Mouse (Mus musculus) telencephalon, adult 2 months (tissue): ENCODE measurements at regions not wholly inside any gene's neighbourhood (a gene's known extent, or its start where the extent isn't known, plus 50 kb on each side); places are given as distances from the start of the nearest gene placed in this dataset.
A peak's percentile ranks its signal among the peaks of the same experiment; 100 is the strongest.

Source experiments
- DNase-seq: peaks from one replicate; pipeline ENCODE4 v3.0.0-alpha.2; 2011; ENCODE audit warnings: low read depth, low spot score

DNA sequence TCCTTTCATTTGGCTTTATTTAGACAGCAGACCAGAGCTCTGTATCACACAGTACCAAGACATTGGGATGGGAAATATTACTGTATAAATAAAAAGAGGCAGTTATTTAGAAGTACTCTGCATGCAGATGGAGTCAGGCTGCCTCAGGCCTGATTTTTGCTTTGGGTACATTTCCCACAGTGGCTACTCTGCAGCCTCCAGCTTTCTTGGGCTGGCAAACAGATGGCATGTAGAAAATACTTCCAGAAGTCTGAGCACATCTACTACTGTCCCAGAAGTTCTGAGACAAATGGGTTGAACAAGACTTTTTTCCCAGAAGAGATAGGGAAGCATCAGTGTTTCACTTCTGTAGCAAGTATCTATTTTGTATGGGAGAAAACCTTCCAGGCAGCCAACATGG, 229.8 kb upstream of the Far2 start:
- DNase-seq, result no peak

DNA sequence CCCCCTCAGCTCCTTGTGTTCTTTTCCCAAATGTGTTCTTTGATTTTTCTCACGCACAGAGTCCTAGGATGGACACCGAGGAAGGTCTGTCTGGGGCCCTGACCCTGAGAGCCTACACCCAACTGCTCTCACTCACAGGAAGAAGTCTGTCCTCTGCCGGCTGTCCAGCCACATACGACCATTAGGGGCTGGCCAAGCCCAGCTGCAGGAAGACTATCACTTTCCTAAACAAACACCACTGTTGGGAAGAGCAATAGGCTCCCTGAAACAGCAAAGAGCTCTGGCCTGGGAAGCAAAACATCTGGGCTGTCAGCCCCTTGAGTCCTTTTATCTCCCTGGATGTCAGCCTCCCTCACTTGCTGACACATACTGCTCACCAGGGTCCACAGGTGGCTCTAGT, 224.8 kb upstream of the Far2 start:
- no peak for DNase-seq

DNA sequence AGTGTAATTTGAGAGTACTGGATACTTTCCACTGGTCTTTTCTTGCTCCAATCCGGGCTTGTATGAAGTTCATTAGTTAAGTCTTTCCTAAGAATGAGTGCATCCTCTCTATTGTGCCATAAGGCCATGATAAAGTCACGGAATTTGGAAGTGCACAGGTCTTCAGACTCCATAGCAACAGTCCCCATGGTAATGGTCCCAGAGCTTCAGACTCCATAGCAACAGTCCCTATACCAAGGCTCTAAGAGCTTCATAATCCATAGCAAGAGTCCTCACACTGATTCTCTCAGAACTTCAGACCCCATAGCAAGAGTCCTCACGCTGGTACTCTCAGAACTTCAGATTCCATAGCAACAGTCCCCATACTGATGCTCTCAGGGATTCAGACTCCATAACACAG, 214.5 kb upstream of the Far2 start:
- no peak for DNase-seq

DNA sequence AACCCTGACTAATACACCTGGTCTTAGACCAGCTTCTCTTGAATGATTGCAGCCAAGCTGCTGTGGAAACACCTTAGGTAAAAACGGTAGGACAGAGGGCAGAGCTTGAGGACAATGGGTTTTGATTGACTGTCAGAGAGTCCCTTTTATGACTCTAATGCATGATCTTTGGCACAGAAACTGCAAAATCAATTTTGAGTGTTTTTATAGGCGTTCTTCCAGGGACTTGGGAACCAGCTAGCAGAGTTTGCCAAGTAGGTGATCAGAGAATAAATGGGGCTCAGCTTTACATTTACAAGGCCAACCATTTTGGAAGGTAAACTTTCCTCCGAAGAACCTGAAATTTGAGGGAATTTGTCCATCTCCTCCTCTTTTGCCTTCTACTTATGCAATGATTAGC, 213.6 kb upstream of the Far2 start:
- no peak for DNase-seq

DNA sequence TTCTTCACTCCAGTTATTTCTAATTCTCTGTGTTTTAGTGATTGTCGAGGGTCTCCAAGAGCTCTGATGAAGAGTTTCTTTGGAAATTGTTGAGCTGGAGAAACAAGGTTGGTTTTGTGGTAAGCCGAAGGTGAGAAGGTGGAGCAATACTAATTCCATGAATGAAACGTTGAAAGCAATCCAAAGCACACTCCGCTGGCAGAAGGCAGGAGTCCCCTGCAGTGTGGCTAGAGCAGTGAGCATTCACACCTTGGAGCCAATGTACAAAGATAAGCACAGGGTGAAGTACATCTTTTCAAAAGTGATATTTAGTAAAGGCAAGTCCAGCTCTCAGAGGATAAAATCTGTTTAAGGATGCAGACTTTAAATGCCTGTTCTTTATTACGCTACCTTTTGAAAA, 208.2 kb upstream of the Far2 start:
- no peak for DNase-seq

DNA sequence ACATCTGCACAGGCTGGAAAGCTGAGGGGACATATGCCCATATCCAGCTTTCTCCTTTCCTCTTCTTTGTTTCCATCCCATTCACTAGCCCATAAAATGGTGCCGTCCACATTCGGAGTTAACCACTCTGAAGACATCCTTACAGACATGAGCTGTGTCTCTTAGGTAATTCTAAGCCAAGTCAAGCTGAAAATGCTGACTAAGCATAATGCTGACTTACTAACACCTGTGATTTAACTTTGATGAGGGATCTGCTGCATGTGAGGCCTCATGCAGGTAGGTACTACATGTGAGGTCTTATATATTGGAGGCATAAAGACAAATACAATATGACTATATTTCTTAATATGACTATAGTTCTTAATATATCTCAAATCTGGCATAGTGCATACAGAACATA, 197.1 kb upstream of the Far2 start:
- no peak for DNase-seq

DNA sequence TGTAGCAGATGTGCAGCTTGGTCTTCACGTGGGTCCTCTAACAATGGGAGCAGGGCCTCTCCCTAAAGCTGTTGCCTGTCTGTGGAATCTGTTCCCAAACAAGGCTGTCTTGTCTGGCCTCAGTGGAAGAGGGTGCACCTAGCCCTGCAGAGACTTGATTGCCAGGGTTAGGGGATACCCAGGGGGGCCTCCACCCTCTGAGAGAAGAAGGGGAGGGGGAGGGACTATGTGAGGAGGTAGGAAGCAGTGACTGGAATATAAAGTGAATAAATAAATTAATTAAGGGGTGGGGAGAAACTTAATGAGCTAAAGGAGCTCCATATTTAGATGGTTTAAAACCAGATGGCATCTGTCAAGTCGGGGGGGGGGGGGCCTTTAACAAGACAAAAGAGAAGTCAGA, 185.9 kb upstream of the Far2 start:
- no peak for DNase-seq

DNA sequence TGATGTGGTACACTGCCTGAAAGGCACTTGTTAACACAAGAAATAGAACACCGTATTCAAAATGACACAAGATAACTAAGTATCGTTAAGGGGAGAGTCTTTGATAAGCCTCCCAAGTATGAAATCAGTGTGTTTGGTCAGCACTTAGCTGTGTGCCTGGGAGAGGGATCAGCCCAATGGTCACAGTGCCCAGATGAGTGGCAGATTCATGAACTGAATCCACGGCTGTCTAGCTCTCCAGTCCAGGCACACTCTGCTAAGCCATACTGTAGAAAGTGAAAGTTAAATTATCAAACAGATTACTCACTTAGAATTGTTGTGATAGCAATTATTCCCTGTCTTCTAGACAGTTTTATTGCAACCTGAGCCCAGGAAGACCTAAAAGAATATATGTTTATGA, 176.0 kb upstream of the Far2 start:
- DNase-seq, result no peak

DNA sequence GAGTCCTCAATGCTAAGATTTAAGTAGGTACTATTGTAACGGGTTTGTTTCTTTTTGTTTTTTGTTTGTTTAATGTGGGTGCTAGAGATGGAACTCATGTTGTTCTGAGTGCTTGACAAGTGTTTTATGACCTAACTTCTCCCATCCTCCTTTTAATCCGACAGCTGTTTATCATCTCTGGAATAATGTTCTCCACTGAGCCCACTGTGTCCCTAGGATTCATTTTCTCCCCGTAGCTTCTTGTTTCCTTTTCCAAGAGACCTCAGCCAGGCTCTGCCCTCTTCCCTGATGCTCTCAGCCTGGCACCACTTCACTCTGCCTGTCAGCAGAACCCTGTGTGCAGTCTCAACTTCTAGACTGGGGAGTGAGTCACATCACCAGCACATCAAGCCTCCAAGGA, 173.9 kb upstream of the Far2 start:
- no peak for DNase-seq

DNA sequence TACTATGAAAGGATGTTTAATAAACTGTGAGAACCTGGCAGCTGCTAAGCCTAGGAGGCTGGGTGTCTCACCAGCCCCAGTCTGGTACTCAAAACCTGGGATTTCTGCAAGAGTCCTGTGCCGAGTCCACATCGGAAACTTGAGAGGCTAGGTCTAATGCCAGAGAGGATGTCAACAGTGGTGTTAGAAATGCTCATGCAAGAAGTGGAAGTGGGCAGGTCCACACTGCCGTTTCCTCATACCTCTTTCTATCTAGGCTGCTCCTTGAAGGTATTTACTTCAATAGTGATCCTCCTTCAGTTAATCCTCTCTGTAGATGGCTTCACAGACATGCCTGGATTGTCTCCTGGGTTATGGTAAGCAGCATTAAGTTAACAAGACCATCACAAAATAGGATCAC, 168.6 kb upstream of the Far2 start:
- DNase-seq, result no peak

DNA sequence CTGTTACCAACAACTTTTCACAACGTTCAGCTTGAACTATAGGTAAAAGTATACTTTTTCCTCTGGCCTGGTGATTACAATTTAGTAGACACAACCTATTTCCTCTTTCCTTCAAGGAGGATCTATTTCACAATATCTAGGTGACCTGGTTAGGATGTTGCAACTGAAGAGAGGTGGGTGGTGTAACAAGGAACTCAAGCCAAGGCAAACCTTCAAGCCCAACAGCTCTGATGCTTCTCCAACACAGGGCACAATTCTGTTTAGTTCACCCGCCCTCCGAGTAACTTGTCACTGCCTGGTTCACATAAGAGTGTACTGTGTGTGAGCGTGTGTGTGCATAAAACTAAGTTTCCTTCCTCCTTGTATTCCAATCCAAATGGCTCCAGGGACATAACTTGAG, 161.2 kb upstream of the Far2 start:
- DNase-seq, result no peak

DNA sequence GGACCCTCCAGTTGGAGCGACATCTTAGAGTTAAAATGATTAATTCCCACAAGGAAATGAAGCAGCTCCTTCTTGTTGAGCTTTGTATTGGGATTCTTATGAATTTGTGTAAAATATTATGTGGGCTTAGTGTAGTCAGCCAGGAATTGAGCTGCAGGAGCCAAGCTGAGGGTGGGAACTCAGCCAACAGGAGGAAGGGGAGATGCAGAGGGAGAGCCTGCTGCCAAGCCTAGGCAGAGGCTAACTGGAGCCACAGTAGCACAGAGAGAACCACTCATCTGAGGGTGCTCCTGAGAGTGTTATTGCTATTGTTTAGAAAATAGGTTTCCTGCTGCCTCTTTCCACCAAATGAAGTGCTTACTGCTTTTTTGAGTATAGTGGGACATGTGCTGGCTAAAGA, 127.4 kb upstream of the Far2 start:
- no peak for DNase-seq

DNA sequence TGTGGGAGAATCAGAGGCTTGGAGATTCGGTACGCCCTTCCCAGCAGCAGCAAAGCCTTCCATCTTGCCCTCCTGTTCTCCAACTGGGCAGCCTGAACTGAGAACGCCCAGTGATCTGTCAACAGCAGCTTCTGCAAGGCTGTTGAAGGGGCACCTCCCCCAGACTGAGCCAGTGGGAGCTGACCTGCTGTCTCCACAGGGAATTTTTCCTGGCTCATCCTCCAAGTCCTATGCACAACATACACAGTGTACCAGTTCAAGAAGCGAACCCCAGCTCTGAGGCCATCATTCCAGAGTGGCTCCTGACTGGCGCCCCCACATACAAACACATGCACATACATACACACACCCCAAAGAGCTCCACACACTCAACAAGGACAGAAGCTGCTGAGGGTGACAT, 126.0 kb upstream of the Far2 start:
- no peak for DNase-seq

DNA sequence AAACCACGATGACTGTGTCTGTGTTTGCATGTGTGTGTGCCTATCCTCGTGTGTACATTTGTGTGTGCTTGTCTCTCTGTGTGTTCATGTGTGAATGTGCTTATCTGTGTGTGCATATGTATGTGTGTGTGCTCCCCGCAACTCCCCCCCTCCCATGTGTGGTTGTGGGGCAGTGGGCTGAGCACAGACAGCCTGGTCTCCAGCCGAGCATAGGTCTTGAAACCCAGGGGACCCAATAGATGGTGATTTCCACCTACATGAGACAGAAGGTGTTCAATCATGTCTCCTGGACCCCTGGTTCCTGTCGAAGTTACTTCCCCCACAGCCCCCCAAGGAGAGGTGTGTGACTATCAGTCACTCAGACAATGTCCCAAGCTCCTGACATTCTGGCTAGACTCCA, 124.6 kb upstream of the Far2 start:
- DNase-seq, result no peak

DNA sequence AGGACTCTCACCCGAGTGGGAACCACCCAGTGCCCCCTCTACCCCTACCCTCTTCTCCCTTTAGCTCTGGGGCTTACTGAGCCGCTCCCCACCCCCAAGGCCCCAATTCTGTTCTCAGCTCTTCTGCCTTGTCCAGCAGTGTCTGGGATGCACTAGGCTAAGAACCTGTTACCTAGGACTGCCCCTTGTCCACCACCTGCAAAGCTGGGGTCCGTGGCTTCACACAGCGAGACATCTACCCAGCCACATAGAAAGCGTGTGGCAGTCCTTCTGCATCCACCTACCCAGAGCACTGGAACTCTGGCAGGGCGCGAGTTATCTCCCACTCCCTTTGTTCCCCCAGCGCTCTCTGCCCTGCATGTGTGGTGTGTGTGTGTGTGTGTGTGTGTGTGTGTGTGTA, 123.8 kb upstream of the Far2 start:
- no peak for DNase-seq

DNA sequence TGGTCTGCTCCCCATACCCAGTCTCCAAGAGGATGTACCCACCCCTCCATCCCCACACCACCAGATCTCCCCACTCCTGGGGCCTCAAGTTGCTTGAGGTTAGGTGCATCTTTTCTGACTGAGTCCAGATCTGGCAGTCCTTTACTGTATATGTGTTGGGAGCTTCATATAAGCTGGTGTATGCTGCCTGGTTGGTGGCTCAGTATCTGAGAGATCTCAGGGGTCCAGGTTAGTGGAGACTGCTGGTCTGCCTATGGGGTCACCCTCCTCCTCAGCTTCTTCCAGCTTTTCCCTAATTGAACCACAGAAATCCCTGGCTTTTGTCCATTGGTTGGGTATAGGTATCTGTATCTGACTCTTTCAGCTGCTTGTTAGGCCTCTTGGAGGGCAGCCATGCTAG, 118.1 kb upstream of the Far2 start:
- DNase-seq, result no peak

DNA sequence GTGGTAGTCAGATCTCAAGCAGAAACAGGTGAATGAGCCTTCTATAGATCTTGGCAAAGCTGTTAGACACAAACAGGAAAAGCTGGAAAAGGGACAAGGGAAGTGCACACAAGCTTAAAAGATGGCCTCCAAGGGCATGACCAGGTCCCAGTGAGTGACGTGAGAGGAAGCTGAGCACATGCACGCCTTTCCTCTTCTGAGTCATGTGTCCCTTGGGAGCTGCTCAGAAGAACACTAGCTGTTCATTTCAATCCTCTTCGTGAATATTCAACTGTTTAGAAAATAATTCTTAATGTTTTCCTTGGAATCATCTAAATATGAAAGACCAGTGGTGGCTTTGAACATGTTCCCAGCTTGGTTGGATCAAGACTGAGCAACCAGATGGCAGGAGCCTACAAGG, 103.0 kb upstream of the Far2 start:
- no peak for DNase-seq

DNA sequence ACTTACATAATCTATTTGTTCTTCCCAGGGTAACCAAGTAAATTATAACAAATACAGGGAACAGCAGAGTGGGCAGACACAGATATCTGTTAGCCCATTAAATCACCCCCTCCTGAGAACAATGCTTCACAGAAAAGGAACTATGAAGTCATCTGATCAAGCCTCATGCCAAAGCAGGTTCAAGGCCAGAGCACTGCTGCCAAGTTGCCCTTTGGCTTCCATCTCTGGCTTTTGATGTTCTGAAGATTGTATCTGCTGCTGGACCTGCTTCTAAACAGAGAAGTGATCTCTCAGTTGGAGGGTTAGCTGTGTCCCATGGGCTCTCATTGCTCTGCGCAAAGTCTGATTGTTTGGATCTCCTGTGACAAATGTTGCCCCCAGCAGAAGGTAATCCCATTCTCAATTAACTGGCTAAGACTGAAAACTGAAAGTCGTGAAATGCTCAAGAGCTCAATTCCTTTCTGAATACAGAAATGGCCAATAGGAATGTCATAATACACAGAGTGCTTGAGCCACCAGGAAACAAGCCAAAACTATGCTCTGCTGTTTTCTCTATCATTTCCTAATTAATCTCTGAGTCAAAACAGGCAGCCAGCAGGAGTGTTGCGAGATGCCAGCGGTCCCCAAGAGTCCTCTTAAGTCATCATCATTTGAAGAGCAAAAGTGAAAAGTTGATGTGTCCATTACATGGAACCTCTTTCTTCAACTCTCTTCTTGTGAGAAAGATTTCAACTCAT, 102.0 kb upstream of the Far2 start:
- no peak for DNase-seq

DNA sequence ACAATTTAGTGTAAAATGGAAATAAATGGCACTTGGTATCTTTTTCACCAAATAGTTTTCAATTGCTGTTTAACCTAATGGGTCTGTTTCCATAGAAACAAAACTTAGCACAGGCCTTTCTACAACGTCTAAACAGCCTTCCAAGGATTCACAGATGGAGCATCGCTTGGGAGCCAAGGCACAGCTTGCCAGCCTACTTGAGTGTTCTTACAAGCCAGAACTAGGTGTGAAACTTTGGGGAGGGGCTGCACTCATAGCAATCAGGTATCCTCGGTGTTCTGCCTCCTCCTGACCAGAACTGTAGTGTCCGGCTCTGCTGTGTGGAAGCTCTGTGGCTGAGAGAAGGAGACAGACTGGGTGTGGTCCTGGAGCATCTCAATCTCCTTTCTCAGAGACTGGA, 99.1 kb upstream of the Far2 start:
- DNase-seq, result peak; percentile 24

DNA sequence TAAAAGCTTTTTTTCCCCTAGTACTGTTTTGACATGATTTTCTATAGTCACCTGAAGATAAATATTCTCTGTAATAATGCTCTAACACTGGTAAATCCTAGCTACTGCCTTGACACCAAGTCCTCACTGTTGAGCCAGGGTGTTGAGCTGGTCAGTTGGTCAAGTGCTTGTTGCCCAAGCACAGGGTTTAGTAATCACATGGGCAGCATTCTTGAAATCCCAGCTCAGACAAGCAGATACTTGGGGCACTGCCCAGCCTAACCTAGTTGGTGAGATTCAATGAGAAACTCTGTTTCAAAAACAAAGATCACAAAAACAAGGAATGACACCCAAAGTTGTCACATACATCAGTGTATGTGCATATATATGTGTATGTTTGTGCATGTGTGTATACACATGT, 95.4 kb upstream of the Far2 start:
- DNase-seq, result no peak

DNA sequence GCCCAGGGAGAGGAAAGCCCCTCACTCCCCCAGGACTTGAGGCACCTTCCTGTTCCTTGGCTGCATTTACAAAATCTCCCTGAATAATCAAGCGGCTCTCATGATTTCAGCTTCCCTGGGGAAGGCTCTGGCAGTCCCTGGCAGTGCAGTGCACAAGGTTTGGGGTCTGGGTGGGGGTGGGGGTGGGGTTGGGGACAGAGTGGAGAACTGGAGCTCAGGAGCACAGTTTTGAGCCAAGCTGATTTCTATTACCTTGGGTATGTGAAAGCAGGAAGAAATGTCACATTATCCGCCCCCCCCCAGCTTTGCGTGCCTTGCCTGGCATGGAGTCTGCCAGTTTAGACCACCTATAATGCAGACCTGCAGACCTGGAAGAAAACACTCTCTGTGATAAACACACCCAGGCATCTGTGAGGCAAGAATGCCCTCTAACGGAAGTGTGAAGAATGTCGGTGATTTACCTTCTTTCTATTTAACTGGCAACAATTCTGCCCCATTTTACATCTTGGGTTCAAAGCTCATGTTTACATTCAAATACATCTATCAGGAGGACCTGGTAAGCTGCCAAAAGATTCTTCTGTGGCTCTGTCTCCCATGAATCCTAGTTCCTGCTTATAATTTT, 93.9 kb upstream of the Far2 start:
- DNase-seq, result no peak

DNA sequence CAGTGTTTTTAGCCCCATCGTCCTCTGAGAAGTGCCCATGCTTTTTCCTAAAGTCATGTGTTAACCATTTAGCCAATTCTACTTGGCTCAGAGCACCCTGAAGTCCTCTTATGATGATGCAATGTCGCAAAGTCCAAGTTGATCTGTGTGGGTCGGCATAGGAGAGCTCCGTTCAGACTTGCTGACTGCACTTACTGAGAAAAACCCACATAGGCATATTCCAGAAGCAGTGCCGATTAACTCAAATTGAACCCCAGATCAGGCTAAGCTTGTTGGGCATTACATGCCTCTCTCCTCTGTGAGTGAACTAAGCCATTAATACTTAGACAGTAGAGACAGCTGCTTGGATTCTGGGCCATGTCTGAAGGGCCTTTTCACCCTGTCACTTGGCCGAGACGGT, 93.3 kb upstream of the Far2 start:
- no peak for DNase-seq

DNA sequence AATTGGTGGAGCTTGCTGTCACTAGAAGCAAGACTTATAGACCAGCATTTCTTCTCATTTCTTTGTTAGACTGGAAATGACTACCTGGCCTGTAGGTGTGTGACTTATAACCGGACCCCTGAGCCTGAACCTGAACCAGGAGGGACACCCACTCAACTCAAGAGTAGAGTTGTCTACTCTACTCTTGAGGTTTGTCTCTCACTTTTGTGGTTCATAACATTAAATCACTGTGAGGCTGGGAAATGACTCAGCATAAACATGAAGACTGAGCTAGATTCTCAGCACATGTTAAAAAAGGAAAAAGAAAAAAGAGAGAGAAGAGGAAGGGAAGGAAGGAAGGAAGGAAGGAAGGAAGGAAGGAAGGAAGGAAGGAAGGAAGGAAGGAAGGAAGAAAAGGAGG, 92.8 kb upstream of the Far2 start:
- no peak for DNase-seq
